Mouse (Mus musculus): ENCODE data around the gene Ube2o. TPM values are rescaled to one million over a fixed set of nuclear protein-coding genes. Genes with fewer than 3 reads are reported as not detected.
A peak's percentile ranks its signal among the peaks of the same experiment; 100 is the strongest.
"Not testable (repeated sequence)": the region's sequence is repeated elsewhere in the genome, so short reads cannot be mapped to it uniquely, and the experiment has no call there.

Ube2o gene
- total and polyA plus RNA-seq, 2 experiments from 2014 or later = 35.7 to 109 TPM

- Histone ChIP-seq H3K4me2 (ENCODE audit: low read depth, low read length, poor library complexity, severe bottlenecking) (no peak overlapping the region), H3K27ac (ENCODE audit: low read depth, low read length) (no peak overlapping the region), H3K4me3 (ENCODE audit: low read depth, low read length) (no peak overlapping the region), H3K27me3 (ENCODE audit: insufficient read depth, low read length) (peaks cover 5% of the 10 kb centered on the region; the same call in 1 of the 2 replicates), H3K36me3 (ENCODE audit: insufficient read depth, low read length) (no peaks in the 10 kb centered on the region), H3K9me3 (ENCODE audit: low read length) (no peaks in the 10 kb centered on the region), H3K4me1 (ENCODE audit: insufficient read depth, low read length) (no peaks in the 10 kb centered on the region), H3K9ac (replicated peaks; ENCODE audit: low read length, poor library complexity, severe bottlenecking) (no peak overlapping the region)
- ATAC-seq (ENCODE audit: low FRiP score) (no peak), DNase-seq (ENCODE audit: low spot score) (peak; percentile 62)
- no peak for TF ChIP-seq CTCF (IDR thresholded peaks at IDR 0.05)
- 68% methylated on average over 7 of the region's 7 CpGs for WGBS
Observed at GRCm38 (mm10) chr11:116617641-116618040, 36.4 kb upstream of the Ube2o start.

- WGBS = 78% methylated on average over 10 of the region's 10 CpGs
- no peaks in the 10 kb centered on the region for H3K9me3 ChIP-seq (ENCODE audit: low read length)
- H3K4me3 ChIP-seq (ENCODE audit: low read depth, low read length) = no peak overlapping the region
- ATAC-seq (ENCODE audit: low FRiP score) = no peak
- DNase-seq (ENCODE audit: low spot score) = no peak
- no peaks in the 10 kb centered on the region for H3K4me1 ChIP-seq (ENCODE audit: insufficient read depth, low read length)
- peaks cover 5% of the 10 kb centered on the region; the same call in 1 of the 2 replicates for H3K27me3 ChIP-seq (ENCODE audit: insufficient read depth, low read length)
- H3K36me3 ChIP-seq (ENCODE audit: insufficient read depth, low read length) = no peaks in the 10 kb centered on the region
- H3K27ac ChIP-seq (ENCODE audit: low read depth, low read length) = no peak overlapping the region
- no peak overlapping the region for H3K4me2 ChIP-seq (ENCODE audit: low read depth, low read length, poor library complexity, severe bottlenecking)
- TF ChIP-seq CTCF (IDR thresholded peaks at IDR 0.05) = no peak
- H3K9ac ChIP-seq (replicated peaks; ENCODE audit: low read length, poor library complexity, severe bottlenecking) = no peak overlapping the region
Observed at GRCm38 (mm10) chr11:116616438-116617118, 35.3 kb upstream of the Ube2o start.

GRCm38 (mm10) chr11:116615735-116616437, 34.6 kb upstream of the Ube2o start:
- Histone ChIP-seq H3K9ac (replicated peaks; ENCODE audit: low read length, poor library complexity, severe bottlenecking) (no peak overlapping the region), H3K4me1 (ENCODE audit: insufficient read depth, low read length) (no peaks in the 10 kb centered on the region), H3K27ac (ENCODE audit: low read depth, low read length) (no peak overlapping the region), H3K4me2 (ENCODE audit: low read depth, low read length, poor library complexity, severe bottlenecking) (no peak overlapping the region), H3K27me3 (ENCODE audit: insufficient read depth, low read length) (peaks cover 5% of the 10 kb centered on the region; the same call in 1 of the 2 replicates), H3K4me3 (ENCODE audit: low read depth, low read length) (no peak overlapping the region), H3K36me3 (ENCODE audit: insufficient read depth, low read length) (no peaks in the 10 kb centered on the region), H3K9me3 (ENCODE audit: low read length) (no peaks in the 10 kb centered on the region)
- WGBS = 53% methylated on average over 15 of the region's 15 CpGs
- ATAC-seq (ENCODE audit: low FRiP score) (no peak), DNase-seq (ENCODE audit: low spot score) (no peak)
- TF ChIP-seq CTCF (IDR thresholded peaks at IDR 0.05) = 0 out of 2 replicates have a peak, but pooled peaks have one; percentile 7

- no peak for TF ChIP-seq CTCF (IDR thresholded peaks at IDR 0.05)
- Histone ChIP-seq H3K9ac (replicated peaks; ENCODE audit: low read length, poor library complexity, severe bottlenecking) (no peak overlapping the region), H3K4me2 (ENCODE audit: low read depth, low read length, poor library complexity, severe bottlenecking) (no peak overlapping the region), H3K27ac (ENCODE audit: low read depth, low read length) (no peak overlapping the region), H3K4me1 (ENCODE audit: insufficient read depth, low read length) (no peaks in the 10 kb centered on the region), H3K4me3 (ENCODE audit: low read depth, low read length) (no peak overlapping the region), H3K9me3 (ENCODE audit: low read length) (no peaks in the 10 kb centered on the region), H3K27me3 (ENCODE audit: insufficient read depth, low read length) (no peaks in the 10 kb centered on the region), H3K36me3 (ENCODE audit: insufficient read depth, low read length) (no peaks in the 10 kb centered on the region)
- ATAC-seq (ENCODE audit: low FRiP score) (no peak), DNase-seq (ENCODE audit: low spot score) (no peak)
- 83% methylated on average over 6 of the region's 6 CpGs for WGBS
Observed at GRCm38 (mm10) chr11:116613234-116613633, 32.0 kb upstream of the Ube2o start.

GRCm38 (mm10) chr11:116612554-116612953, 31.3 kb upstream of the Ube2o start:
- no peak for TF ChIP-seq CTCF (IDR thresholded peaks at IDR 0.05)
- Histone ChIP-seq H3K4me1 (ENCODE audit: insufficient read depth, low read length) (no peaks in the 10 kb centered on the region), H3K27ac (ENCODE audit: low read depth, low read length) (no peak overlapping the region), H3K9ac (replicated peaks; ENCODE audit: low read length, poor library complexity, severe bottlenecking) (no peak overlapping the region), H3K4me3 (ENCODE audit: low read depth, low read length) (no peak overlapping the region), H3K27me3 (ENCODE audit: insufficient read depth, low read length) (no peaks in the 10 kb centered on the region), H3K36me3 (ENCODE audit: insufficient read depth, low read length) (no peaks in the 10 kb centered on the region), H3K4me2 (ENCODE audit: low read depth, low read length, poor library complexity, severe bottlenecking) (no peak overlapping the region), H3K9me3 (ENCODE audit: low read length) (no peaks in the 10 kb centered on the region)
- WGBS = 83% methylated on average over 1 of the region's 1 CpGs
- ATAC-seq (ENCODE audit: low FRiP score) = no peak
- no peak for DNase-seq (ENCODE audit: low spot score)

- 92% methylated on average over 9 of the region's 9 CpGs for WGBS
- DNase-seq (ENCODE audit: low spot score) (no peak), ATAC-seq (ENCODE audit: low FRiP score) (no peak)
- TF ChIP-seq CTCF (IDR thresholded peaks at IDR 0.05) = no peak
- no peak overlapping the region for H3K9ac ChIP-seq (replicated peaks; ENCODE audit: low read length, poor library complexity, severe bottlenecking)
- H3K36me3 ChIP-seq (ENCODE audit: insufficient read depth, low read length) = no peaks in the 10 kb centered on the region
- no peaks in the 10 kb centered on the region for H3K9me3 ChIP-seq (ENCODE audit: low read length)
- no peak overlapping the region for H3K27ac ChIP-seq (ENCODE audit: low read depth, low read length)
- no peak overlapping the region for H3K4me2 ChIP-seq (ENCODE audit: low read depth, low read length, poor library complexity, severe bottlenecking)
- H3K4me3 ChIP-seq (ENCODE audit: low read depth, low read length) = no peak overlapping the region
- H3K27me3 ChIP-seq (ENCODE audit: insufficient read depth, low read length) = no peaks in the 10 kb centered on the region
- no peaks in the 10 kb centered on the region for H3K4me1 ChIP-seq (ENCODE audit: insufficient read depth, low read length)
Observed at GRCm38 (mm10) chr11:116611883-116612282, 30.6 kb upstream of the Ube2o start.

GRCm38 (mm10) chr11:116611168-116611567, 29.9 kb upstream of the Ube2o start:
- H3K36me3 ChIP-seq (ENCODE audit: insufficient read depth, low read length); H3K27me3 ChIP-seq (ENCODE audit: insufficient read depth, low read length); H3K27ac ChIP-seq (ENCODE audit: low read depth, low read length); DNase-seq (ENCODE audit: low spot score); H3K4me1 ChIP-seq (ENCODE audit: insufficient read depth, low read length); H3K4me3 ChIP-seq (ENCODE audit: low read depth, low read length); H3K9ac ChIP-seq (replicated peaks; ENCODE audit: low read length, poor library complexity, severe bottlenecking); ATAC-seq (ENCODE audit: low FRiP score); H3K9me3 ChIP-seq (ENCODE audit: low read length); H3K4me2 ChIP-seq (ENCODE audit: low read depth, low read length, poor library complexity, severe bottlenecking): not testable (repeated sequence)
- WGBS = 88% methylated on average over 8 of the region's 9 CpGs

Measured in midbrain, postnatal 0 days (tissue).